Mouse (Mus musculus): ENCODE data around the gene Vac14.

- TF ChIP-seq CTCF (IDR thresholded peaks at IDR 0.05; ENCODE audit: extremely low read depth, insufficient read depth, low read length) (no peak), POLR2A (IDR thresholded peaks at IDR 0.05; ENCODE audit: extremely low read depth, insufficient read depth, low read length) (no peak)
Observed at GRCm38 (mm10) chr8:110704103-110704502, 85.7 kb downstream of the Vac14 start.
